Mouse (Mus musculus) heart, postnatal 0 days (tissue): ENCODE measurements around the gene Shc3. TPM values are rescaled to one million over a fixed set of nuclear protein-coding genes. Genes with fewer than 3 reads are reported as not detected.

ENCODE experiments used
- ATAC-seq: fragments of 200-750 bp; cut with Nextera tagmentation; 2 replicates; pipeline ENCODE4 v1.8.0; 2017; ENCODE audit warnings: low read depth, moderate number of reproducible peaks, moderate library complexity; ENCODE audit not compliant: insufficient read depth
- DNase-seq: peaks from one replicate; pipeline ENCODE4 v3.0.0-alpha.2; 2016; ENCODE audit warnings: low spot score
- H3K27ac ChIP-seq: fragments of 300-500 bp; sonication (generic); 2 replicates; pipeline ENCODE4 v1.5.1; 2014; ENCODE audit warnings: low read depth, mild to moderate bottlenecking
- H3K27me3 ChIP-seq: fragments of 300-500 bp; sonication (generic); 2 replicates; pipeline ENCODE4 v1.6.1; 2014; ENCODE audit warnings: low read length, mixed read lengths; ENCODE audit not compliant: control insufficient read depth, insufficient read depth
- H3K36me3 ChIP-seq: fragments of 300-500 bp; sonication (generic); replicated peaks from 2 replicates; pipeline ENCODE4 v1.6.1; 2014; ENCODE audit warnings: low read length, mixed read lengths; ENCODE audit not compliant: control insufficient read depth, insufficient read depth
- H3K4me1 ChIP-seq: fragments of 300-500 bp; sonication (generic); 2 replicates; pipeline ENCODE4 v1.6.1; 2014; ENCODE audit warnings: antibody characterized with exemption; ENCODE audit not compliant: control insufficient read depth, insufficient read depth
- H3K4me2 ChIP-seq: fragments of 300-500 bp; sonication (generic); 2 replicates; pipeline ENCODE4 v1.6.1; 2014; ENCODE audit warnings: low read depth, mild to moderate bottlenecking, low read length, moderate library complexity
- H3K4me3 ChIP-seq: fragments of 300-500 bp; sonication (generic); 2 replicates; pipeline ENCODE4 v1.5.1; 2014; ENCODE audit warnings: low read depth, low read length
- H3K9ac ChIP-seq: fragments of 300-500 bp; sonication (generic); replicated peaks from 2 replicates; pipeline ENCODE4 v1.6.1; 2014; ENCODE audit warnings: low read depth, low read length, mixed read lengths
- H3K9me3 ChIP-seq: fragments of 300-500 bp; sonication (generic); replicated peaks from 2 replicates; pipeline ENCODE4 v1.6.1; 2016; ENCODE audit warnings: low read length; ENCODE audit not compliant: control insufficient read depth
- CTCF ChIP-seq: IDR thresholded peaks from 2 replicates; pipeline ENCODE4 v1.5.1; 2016; ENCODE audit warnings: antibody characterized with exemption, control low read depth, low read depth
- EP300 ChIP-seq: IDR thresholded peaks from 2 replicates; pipeline ENCODE4 v1.6.1; 2016; ENCODE audit warnings: antibody characterized with exemption, low read depth
- WGBS: fragments of 180-500 bp; shearing (Covaris S2); extraction: QIAGEN DNeasy Blood & Tissue Kit; methylation state at CpG from one replicate; pipeline ENCODE4 v1.1.7; 2014; 5-methylcytosine and 5-hydroxymethylcytosine counted together
- polyA plus RNA-seq: library from polyadenylated mRNA; unstranded; fragments of >200 nt; fragmentation: Nextera tagmentation; extraction: Ambion mirVana; gene quantifications from 2 replicates; pipeline ENCODE4 v1.2.1, GENCODE M21; 2015
- total RNA-seq: library from RNA; depleted of rRNA; stranded (reverse); fragments of >200 nt; gene quantifications from 2 replicates; pipeline ENCODE4 v1.2.3, GENCODE M21; 2014; ENCODE audit warnings: low replicate concordance

The Shc3 gene
- total and polyA plus RNA-seq, 2 experiments from 2014 or later = 0.12 to 2.1 TPM

- no peak overlapping the region for H3K4me2 ChIP-seq
- H3K4me3 ChIP-seq = no peak overlapping the region
- ATAC-seq (peak; percentile 21; the same call in 1 of the 2 replicates), DNase-seq (no peak)
- H3K4me1 ChIP-seq = no peaks in the 10 kb centered on the region
- no peaks in the 10 kb centered on the region for H3K27me3 ChIP-seq
- 60% methylated on average over 6 of the region's 6 CpGs for WGBS
- no peak overlapping the region for H3K9ac ChIP-seq
- TF ChIP-seq CTCF (no peak), EP300 (no peak)
- peak overlapping the region; percentile 12; the same call in 1 of the 2 replicates for H3K27ac ChIP-seq
- H3K9me3 ChIP-seq = no peaks in the 10 kb centered on the region
- 0 out of 2 replicates have a peak, but pooled peaks cover 14% of the 10 kb centered on the region for H3K36me3 ChIP-seq
Measured at GRCm38 (mm10) chr13:51417796-51418195, 151.4 kb downstream of the Shc3 start.

- Histone ChIP-seq H3K9ac (no peak overlapping the region), H3K36me3 (0 out of 2 replicates have a peak, but pooled peaks cover 14% of the 10 kb centered on the region), H3K9me3 (no peaks in the 10 kb centered on the region), H3K4me1 (no peaks in the 10 kb centered on the region), H3K27ac (no peak overlapping the region), H3K4me2 (no peak overlapping the region), H3K27me3 (no peaks in the 10 kb centered on the region), H3K4me3 (no peak overlapping the region)
- WGBS = 70% methylated on average over 11 of the region's 11 CpGs
- no peak for DNase-seq
- no peak for ATAC-seq
- TF ChIP-seq EP300 (no peak), CTCF (no peak)
Measured at GRCm38 (mm10) chr13:51416727-51417126, 152.5 kb downstream of the Shc3 start.

GRCm38 (mm10) chr13:51413461-51413860 lies 155.8 kb downstream of the Shc3 start:
- no peak overlapping the region for H3K4me3 ChIP-seq
- no peaks in the 10 kb centered on the region for H3K4me1 ChIP-seq
- TF ChIP-seq CTCF = peak; percentile 51
- no peak for TF ChIP-seq EP300
- H3K9ac ChIP-seq = no peak overlapping the region
- no peak overlapping the region for H3K27ac ChIP-seq
- H3K36me3 ChIP-seq = 0 out of 2 replicates have a peak, but pooled peaks cover 5% of the 10 kb centered on the region
- no peaks in the 10 kb centered on the region for H3K9me3 ChIP-seq
- H3K4me2 ChIP-seq = no peak overlapping the region
- no peak for DNase-seq
- 41% methylated on average over 3 of the region's 3 CpGs for WGBS
- no peak for ATAC-seq
- H3K27me3 ChIP-seq = no peaks in the 10 kb centered on the region

GRCm38 (mm10) chr13:51411696-51412430 lies 157.4 kb downstream of the Shc3 start:
- DNase-seq = no peak

DNA sequence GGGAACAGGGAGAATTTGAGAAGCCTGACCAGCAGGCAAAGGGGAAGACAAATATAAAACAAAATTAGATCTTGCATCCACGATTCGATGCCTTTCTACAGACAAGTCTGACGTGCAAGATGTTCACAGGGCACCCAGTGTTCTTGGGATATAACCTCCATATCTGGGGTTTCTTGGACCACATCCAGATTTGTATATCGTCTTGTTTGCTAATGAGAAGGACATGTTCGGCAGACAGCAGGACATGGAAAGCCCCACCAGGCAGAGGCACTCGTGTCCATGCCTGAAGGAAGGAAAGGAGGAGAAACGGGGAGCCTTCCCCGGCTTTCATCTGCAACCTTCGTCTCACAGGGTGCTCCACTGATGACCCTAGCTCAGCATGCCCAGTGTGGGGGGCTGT lies 158.0 kb downstream of the Shc3 start:
- no peaks in the 10 kb centered on the region for H3K36me3 ChIP-seq
- ATAC-seq = no peak
- no peaks in the 10 kb centered on the region for H3K9me3 ChIP-seq

More at GRCm38 (mm10) chr13:51411696-51412430, 157.4 kb downstream of the Shc3 start:
- no peak overlapping the region for H3K4me3 ChIP-seq
- no peak for ATAC-seq
- H3K27ac ChIP-seq = 0 out of 2 replicates have a peak overlapping the region, but pooled peaks have one; percentile 30
- H3K9me3 ChIP-seq = no peaks in the 10 kb centered on the region
- H3K27me3 ChIP-seq = no peaks in the 10 kb centered on the region
- no peaks in the 10 kb centered on the region for H3K4me1 ChIP-seq
- no peak for TF ChIP-seq CTCF
- no peak for TF ChIP-seq EP300
- WGBS = 62% methylated on average over 12 of the region's 12 CpGs
- H3K36me3 ChIP-seq = no peaks in the 10 kb centered on the region
- H3K9ac ChIP-seq = no peak overlapping the region
- peak overlapping the region; percentile 74 for H3K4me2 ChIP-seq

More for the DNA sequence above, 158.0 kb downstream of the Shc3 start:
- Histone ChIP-seq H3K4me3 (peak overlapping the region; percentile 54; the same call in 1 of the 2 replicates), H3K4me1 (no peaks in the 10 kb centered on the region), H3K4me2 (peak overlapping the region; percentile 74), H3K9ac (no peak overlapping the region), H3K27ac (peak overlapping the region; percentile 30; the same call in 1 of the 2 replicates), H3K27me3 (no peaks in the 10 kb centered on the region)
- no peak for TF ChIP-seq EP300
- no peak for TF ChIP-seq CTCF
- DNase-seq = no peak
- 61% methylated on average over 9 of the region's 9 CpGs for WGBS
